Mouse (Mus musculus) 3134 (cell line): ENCODE results near the gene Tas2r117.

ENCODE experiments used
- DNase-seq: peaks from one replicate; pipeline ENCODE4 v3.0.0-alpha.2; 2011; ENCODE audit warnings: low spot score; ENCODE audit not compliant: insufficient read length; ENCODE audit errors: extremely low read depth

Tas2r117 gene

DNA sequence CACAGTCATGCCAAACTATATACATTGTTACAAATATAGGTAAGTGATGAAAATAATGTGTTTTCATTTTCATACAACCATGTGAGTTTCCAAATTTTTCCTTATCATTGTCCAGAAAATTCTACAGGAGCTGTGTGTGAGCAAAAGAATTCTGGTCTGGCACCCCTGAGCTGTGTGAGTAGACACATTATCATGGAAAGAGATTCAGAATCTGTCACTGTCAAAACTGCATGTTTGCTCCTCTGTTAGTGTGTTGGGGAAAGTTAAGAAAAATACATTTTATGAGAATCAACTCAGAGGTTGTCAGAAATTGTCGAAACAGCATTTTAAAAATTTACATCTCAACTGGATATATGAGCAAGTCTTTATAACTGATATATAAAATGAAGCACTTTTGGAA is at the start of gene Tas2r117:
Tas2r117 (plus strand) TSS at position 301 of the 400 bp plus-strand sequence.
- no peak for DNase-seq

DNA sequence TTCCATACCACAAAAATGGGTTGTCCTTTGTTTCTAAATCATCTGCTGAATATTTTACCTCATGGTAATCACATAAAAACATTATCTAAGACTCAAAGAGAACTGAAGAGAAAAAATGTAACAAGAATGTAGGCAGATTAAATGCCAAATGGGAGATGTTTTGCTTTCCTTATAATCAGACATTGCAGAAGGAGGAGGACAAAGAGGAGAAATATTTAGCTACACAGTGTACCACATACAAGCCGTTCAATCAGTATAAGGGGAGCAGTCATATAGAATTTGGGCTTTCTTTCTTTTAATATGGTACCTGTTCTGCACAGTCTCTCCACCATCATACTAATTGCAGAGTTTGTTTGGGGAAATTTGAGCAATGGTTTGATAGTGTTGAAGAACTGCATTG is 48.2 kb upstream of the Tas2r117 start, which contains the start of gene Tas2r124:
Tas2r124 (plus strand) TSS at position 301 of the 400 bp plus-strand sequence.
- no peak for DNase-seq

DNA sequence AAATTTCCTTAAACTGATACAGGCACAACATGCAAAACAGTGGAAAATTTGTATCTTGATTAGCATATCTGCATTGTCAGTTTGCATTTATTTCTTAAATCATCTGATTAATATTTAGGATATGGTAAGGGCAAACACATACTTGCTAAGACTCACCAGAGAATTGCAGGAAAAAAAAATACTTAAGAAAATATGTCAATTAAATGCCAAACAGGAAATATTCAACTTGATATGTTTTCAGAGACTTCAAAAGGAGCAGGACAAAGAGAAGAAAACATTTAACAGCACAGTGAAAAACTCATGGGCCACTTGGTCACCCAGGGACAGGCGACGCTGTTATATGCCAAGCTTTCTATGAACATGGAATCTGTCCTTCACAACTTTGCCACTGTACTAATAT is 40.8 kb upstream of the Tas2r117 start, which contains the start of gene Tas2r102:
Tas2r102 (plus strand) TSS at position 301 of the 400 bp plus-strand sequence.
- DNase-seq, result no peak

DNA sequence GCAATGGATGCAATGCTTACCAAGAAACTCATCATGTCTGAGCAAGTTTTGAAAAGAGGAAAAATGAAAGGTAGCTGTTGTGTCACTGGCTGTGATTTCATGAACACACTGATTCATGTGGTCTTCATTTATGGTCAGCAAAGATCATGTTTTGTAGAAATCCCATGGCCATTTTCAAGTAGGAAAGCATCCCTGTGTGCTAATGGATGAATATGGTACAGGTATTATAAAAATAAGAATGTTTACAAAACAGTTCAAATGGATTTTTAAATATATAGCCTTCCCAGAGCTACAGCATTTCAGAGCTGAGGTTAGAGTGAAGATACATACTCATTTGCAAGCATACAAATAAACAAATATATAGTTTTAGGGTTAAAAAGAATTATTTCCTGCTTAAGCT is 24.6 kb upstream of the Tas2r117 start, which contains the start of gene Tas2r136:
Tas2r136 (minus strand) TSS at position 101 of the 400 bp plus-strand sequence.
- no peak for DNase-seq

DNA sequence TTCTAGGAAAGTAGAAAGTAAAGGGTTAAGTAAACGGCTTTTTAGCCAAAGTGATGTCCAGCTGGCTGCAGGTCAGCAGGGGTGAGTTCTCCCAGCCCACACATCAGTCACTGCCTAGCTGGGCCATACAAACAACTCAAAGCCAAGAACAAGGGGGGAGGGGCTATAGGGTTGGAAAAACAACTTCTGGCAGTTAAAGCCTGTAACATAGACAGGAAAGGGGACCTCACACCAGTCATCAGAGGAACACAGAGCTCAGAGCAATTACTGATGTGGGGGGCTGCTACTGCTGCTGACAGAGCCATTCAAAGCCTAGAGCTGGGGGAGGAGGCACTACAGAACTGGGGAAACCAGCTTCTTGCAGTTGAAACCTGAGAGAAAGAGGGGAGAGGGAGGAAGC is 7.2 kb upstream of the Tas2r117 start:
- no peak for DNase-seq

DNA sequence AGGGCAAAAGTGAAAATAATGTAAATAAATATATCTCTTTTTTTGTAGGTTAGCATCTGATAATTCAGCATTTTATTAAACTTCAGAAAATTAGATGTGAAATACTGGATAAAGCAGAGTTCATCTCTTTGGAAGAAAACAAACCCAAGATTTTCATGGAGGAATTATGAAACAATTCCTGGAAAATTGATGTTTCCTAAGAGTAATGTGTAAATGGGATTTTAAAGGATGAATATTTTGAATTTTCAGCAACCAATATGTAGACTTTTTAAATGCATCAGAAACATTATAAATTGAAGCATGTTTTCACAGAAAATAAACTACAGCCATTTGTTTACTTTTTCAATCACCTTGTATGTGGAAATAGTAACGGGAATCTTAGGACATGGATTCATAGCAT is 44.2 kb downstream of the Tas2r117 start, which contains the start of gene Tas2r123:
Tas2r123 (plus strand) TSS at position 301 of the 400 bp plus-strand sequence.
- DNase-seq, result no peak
